Mouse (Mus musculus): ENCODE results near the gene Sec23ip.
A peak's percentile ranks its signal among the peaks of the same experiment; 100 is the strongest.
"Not testable (repeated sequence)": the region's sequence is repeated elsewhere in the genome, so short reads cannot be mapped to it uniquely, and the experiment has no call there.

Gene Sec23ip

DNA sequence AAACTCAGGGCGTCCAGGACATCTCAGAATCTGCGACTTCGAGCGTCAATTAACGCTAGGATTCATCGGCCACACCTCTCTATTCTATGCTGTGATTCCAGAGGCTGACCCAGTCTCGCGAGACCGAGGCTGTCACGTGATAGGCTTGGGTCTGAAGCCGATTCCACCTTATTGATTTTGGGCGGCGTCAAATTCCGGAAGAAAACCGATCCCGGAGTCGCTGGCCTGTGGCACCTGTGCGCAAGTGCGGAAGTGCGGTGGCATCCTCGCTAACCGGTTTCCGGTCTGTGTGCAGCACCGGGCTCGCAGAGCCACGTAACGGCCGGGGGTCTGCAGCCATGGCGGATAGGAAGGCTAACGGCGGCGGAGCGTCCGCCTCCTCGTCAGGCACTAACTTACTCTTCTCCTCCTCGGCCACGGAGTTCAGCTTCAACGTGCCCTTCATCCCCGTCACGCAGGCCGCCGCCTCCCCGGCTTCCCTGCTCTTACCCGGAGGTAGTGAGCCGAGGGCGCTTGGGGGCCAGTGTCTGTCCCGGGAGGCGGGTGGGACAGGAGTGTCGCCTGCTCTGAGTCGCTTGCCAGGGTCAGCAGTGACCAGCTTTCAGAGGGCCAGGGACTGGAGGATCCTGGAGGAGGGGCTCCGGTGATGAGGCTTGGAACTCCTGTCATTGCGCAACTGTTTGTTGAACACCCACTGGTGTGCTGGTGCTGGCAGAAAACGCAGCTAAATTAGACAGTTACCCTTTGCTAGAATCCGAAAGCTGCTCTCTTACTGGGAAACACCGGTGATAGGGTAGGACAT, at the start of gene Sec23ip:
Sec23ip (plus strand) TSS at position 260 of the 802 bp plus-strand sequence.
- peak; percentile 96 for DNase-seq (ENCODE audit: inconsistent ontology term)

DNA sequence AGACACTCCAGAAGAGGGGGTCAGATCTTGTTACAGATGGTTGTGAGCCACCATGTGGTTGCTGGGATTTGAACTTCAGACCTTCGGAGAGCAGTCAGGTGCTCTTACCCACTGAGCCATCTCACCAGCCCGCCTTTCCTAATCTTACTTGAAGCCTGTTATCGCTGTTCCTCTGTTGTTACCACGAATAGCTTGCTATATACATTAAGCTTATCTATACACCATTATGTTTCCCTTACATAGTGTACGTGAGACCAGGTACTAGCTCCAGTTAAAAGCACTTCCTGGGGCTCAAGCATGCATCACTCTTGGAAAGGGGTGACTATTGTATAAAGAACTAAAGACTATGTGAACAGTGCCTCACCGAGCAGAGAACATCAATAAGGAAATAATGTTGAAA, 44.8 kb upstream of the Sec23ip start:
- not testable (repeated sequence) for DNase-seq (ENCODE audit: inconsistent ontology term)

DNA sequence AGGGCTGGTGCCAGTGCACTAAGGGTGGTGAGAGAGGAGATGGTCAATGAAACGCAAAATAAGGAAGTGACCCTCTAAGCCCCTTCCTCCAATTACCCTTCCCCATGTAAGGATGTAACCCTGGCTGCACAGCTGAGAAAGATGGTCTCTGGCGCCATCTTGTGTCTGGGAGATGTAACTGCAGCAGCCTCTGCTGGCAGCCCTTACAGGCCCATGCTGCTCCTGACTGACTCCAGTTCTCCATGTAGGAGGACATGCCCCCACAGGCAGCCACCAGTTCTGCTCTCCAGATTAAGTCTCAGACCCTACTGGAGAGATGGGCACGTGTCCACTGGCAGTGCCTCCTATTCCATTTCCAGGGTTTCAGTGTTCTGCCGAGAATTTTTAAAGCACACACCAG, 39.0 kb upstream of the Sec23ip start:
- DNase-seq (ENCODE audit: inconsistent ontology term): peak; percentile 42

DNA sequence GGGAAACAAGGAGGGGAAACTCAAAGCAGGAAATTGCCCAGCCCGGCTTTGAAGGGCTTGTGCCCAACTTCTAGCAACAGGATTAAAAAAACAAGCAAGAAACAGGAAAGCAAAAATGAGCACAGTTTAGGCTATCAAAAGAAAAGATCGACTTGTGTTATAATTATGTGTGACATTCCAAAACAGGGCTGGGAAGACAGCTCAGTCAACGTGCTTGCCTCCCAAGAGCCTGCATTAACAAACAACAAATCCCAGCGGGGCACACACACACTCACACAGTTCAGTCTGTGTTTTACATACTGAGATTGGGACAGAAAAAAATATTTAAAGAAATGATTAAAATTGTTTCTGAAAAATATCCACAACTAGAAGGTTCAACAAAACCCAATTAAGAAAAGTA, 26.8 kb upstream of the Sec23ip start:
- no peak for DNase-seq (ENCODE audit: inconsistent ontology term)

DNA sequence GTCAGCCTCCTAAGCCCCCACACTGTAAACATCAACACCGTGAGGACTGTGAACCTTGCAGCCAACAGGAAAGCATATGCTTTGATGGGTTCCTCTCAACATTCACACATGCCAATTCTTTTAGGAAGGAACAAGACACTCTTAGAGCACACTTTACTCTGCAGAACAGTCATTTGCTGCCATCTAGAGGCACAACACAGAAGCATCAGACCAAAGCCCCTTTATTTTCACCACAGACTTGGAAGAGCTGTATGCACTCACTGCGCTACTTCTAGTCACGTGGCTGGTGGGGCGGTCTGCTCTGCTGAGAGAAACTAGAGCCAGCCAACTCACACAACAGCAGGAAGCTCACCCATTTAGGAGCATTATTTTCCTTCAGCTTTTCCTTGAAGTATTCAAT, 20.0 kb upstream of the Sec23ip start:
- peak; percentile 72 for DNase-seq (ENCODE audit: inconsistent ontology term)

DNA sequence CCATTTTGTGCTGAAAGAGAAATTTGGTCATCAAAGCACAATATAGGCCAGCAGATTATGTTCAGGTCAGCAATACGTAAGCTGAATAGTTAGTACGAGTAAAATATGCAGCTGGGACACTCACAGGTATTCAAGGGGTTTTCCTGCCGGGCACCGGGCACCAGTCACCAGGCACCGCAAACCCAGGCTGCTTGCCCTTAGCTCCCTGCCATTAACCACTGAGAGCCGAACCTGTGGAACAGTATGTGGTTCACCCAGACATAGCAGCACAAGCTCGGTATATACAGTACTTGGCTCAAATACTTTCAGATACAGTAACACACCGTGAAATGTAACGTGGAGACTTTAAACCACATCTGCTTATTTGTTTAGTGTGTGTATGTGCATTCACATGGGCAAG, 19.6 kb upstream of the Sec23ip start:
- DNase-seq (ENCODE audit: inconsistent ontology term): no peak

DNA sequence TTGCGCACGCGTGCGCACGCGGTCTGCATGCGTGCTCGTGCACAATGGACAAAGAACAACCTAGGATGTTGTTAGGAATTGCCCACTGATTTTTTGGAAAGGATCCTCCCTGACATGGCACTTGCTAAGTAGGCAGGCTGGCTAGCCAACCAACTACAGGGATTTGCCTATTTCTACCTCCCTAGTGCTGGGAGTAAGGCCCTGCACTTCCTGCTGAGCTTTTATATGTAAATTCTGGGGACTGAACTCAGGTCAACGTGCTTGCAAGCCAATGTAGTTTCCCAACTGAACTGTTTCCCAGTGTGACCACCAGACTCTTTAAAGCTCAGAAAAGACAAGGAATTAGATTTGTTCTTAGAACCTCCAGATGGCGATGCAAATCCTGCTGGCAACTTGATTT, 17.7 kb upstream of the Sec23ip start:
- DNase-seq (ENCODE audit: inconsistent ontology term): no peak

DNA sequence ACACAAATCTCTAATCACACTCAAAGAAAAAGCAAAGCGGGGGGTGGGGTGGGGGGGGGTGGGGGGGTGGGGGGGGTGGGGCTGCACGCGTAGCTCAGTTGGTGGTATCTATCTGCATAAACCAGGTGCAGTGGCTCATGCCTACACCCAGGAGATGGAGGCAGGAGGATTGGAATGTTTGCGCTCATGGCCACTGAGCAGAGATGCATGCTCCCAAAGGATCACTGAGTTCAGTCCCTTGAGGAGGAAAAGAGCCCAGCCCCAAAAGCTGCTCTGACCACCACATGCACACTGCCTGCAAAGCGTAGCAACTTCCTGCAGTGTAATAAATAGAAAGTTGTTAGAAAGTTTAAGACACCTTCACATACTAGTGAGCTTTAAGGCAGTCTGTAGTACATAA, 17.0 kb upstream of the Sec23ip start:
- no peak for DNase-seq (ENCODE audit: inconsistent ontology term)

DNA sequence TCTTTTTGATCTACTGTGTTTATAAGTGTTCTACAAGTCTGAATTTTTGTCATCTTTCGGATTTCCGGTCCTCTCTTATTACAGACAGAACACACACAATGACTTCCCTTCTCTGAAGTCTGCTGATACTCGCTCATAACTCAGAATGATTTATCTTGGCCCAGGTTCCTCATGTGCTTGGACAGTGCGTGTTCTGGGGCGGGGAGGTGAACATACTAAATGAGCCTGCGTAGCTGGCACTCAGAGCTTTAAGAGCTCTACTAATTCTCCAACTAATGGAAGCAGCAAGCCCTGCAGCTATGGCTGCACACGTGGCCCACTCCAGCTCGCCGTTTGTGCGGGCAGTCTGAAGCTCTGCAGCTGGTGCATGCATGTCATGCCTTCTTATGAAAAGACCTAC, 16.0 kb upstream of the Sec23ip start:
- no peak for DNase-seq (ENCODE audit: inconsistent ontology term)

DNA sequence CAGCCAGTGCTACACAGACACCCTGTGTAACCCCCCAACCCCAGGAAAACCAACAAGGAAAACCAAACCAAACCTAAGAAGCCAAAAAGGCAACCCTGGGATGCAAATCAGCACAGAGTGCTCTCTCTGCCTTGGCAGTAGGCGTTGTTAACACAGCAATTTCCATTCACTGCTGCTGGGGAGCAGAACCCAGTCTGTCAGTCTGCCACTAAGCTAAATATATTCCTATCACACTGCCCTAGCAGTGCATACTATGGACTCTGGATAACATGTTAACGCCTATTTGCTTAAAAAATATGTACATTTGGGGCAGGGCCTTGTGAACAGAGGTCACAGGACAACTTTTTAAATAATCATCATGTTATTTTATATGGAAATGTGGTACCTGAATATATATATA, 13.2 kb upstream of the Sec23ip start:
- DNase-seq (ENCODE audit: inconsistent ontology term): no peak

DNA sequence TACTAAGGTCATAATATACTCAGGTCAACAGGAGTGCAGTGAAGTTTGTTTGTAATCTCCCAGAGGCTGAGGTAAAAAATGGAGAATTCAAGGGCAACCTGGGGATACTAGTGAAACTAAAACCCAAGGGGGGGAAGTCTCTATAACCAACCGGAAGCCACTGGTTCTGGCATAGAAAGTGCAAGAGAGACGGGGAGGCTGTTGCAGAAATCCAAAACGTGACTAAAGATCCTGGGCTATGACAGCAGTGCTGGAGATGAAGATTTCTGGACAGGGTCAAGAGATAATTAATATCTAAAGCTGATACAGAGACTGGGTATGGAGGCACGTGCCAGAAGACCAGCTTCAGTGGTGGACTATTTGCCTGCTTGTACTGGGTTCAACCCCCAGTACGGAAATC, 6.7 kb upstream of the Sec23ip start:
- no peak for DNase-seq (ENCODE audit: inconsistent ontology term)

DNA sequence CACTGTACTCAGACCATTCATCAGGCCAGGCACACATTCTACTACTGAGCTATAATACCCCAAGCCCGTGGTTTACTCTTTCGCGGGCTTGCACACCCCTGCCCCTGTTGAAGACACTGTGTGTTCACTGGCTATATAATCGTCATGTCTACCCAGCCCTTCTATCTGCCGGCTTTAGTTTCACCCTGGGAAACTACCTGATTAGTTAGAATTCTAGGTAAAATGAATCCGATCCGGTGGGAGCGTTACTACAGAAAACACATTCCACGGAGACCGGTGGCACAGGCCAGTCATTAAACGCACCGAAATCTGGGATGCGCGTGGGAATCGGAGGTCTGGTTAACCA, 5.7 kb upstream of the Sec23ip start:
- peak; percentile 21 for DNase-seq (ENCODE audit: inconsistent ontology term)

DNA sequence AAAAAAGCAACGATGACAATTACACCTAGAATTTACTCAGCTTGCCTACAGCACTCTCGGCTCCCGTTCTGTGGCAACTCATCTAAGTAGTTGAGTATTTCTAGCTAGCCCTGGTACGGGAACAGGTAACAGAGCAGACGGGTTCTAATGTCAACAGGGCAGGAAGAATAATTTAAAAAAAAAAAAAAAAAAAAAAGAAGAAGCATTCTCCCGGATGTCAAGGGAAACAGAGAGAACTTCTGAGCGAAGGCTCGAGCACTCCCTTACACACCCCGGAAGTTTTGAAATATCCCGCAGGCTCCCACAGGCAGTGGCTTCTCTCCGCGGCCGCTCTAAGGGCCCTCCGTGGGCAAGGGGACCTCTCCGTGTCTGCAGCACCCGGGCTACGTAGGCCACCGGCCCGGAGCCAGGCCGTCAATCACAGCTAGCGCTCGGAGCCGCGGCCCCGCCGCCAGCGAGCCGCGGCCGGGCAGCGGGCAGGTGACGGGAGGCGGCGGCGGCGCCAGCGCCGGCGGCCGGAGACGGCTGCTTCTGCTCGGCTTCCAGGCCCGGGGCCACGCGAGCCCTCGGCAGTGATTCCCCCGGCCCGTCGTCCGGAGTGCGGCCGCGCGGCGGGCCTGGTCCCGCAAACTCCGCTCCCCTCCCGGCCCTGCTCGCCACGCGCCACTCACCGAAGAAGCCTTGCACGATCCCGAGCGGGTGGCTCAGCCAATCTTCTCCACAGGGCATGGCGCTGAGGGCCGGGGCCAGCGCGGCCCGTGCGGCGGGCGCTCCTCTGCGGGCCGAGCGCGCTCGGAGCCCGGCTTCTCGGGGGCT, 5.1 kb upstream of the Sec23ip start:
- peak; percentile 43 for DNase-seq (ENCODE audit: inconsistent ontology term)

DNA sequence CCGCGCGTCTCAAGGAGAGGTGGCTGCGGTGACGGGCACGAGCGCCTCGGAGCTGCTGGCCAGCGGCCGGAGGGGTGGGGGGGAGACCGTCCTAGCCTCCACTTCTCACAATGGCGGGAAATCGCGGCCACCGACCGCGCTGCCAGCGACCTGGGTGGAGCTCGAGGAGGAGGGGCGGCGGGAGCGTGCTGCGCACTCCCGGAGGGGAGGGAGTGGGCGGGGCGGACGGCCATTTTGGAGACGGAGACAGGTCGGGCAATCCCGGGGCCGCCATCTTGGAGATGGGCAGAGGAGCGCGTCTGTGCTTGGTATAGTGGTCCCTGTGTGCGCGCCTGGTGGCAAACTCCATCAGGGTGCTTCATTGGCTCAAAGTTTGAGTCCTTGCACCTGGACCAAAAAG, 4.4 kb upstream of the Sec23ip start, which contains the start of gene Mcmbp:
Mcmbp (minus strand) TSS at position 162 of the 400 bp plus-strand sequence.
- DNase-seq (ENCODE audit: inconsistent ontology term): peak; percentile 96

DNA sequence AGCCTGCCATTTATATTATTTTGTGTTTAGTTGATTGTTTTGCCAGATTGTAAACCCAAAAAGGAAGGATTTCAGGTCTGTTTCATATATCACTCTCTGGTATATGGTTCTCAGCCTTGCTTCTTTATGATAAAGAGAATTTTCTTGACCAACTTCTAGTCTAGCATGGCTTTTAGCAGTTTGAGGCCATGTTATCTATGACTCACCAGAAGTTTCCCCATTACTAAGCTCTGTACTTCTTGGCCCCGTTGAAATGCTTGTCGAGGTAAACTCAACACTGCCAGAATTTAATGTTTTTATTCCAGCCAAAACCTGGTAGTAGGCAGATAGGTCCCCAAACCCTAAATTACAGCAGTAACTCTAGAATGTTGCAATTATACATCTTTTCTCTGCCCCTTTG, 845 bp upstream of the Sec23ip start:
- DNase-seq (ENCODE audit: inconsistent ontology term): no peak

DNA sequence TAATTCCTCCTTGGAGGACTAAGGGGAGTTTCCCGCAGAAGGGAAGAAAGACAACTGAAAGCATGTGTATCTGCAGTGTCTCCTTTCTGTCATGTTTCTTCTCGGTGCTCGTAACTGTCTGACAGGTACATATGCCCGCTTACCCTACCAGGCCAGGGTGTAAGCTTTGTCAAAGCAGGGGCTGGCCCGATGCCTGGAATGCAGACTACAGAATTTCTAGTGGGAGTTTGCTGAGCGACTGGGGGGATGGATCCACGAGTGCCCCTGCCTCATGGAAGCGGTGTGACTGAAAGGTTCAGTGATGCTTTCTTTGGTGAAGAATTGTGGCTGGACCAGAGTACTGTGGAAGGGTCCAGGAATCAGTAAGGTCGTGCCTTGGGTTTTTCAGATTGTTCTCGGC, 1.4 kb downstream of the Sec23ip start:
- DNase-seq (ENCODE audit: inconsistent ontology term): peak; percentile 2

DNA sequence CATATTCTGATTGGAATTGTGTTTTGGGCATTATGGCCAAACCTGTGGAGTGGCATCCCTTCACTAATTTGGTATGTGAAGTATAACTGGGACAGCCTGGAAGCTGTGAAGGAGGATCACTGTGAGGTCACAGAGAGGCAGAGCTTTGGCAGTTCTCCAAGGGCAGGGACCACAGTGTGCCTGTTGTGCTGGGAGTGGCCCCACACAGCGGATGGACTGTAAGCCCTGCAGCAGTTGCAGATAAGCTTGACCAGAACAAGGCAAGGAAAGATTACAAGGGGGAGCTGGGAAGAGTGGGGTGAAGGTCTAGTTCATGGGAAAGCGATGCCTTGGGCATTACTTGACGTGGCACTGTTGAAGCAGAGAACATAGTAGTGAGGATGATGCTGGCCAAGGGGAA, 4.0 kb downstream of the Sec23ip start:
- DNase-seq (ENCODE audit: inconsistent ontology term): peak; percentile 87

DNA sequence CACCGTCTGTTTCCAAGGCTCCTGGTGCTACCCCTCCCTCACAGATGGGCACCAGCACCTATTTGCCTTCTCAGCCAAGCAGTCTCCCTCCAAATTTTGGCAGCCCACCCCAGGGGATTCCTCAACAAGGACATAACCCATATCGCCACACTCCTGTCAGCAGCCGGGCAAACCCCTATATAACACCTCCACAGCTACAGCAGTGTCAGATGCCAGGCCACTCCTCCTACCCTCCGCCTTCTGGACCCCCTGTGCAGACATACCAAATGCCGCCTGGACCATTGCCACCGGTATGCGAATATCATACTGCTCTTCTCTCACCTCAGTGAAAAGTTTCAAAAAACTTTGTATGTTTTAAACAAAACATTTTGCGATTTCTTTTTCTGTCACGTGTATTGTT, 5.6 kb downstream of the Sec23ip start:
- no peak for DNase-seq (ENCODE audit: inconsistent ontology term)

DNA sequence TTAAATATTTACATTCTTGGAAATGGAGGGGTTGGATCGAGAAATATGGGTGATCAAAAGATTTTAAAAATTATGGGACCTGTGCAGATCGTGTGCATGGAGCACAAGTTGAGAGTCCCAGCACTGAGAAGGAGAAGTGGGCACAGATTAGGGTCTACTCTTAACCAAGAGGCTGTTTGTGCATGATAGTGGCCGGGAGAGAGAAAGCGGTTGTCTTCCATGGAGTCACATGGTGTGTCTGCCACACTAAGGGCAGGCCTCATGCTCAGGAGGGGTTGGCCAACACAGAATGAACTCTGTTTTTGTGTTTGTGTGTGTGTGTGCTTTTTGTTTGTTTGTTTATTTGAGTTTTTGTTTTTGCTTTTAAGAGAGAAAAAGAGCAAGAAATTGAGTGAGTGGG, 7.3 kb downstream of the Sec23ip start:
- DNase-seq (ENCODE audit: inconsistent ontology term): no peak

DNA sequence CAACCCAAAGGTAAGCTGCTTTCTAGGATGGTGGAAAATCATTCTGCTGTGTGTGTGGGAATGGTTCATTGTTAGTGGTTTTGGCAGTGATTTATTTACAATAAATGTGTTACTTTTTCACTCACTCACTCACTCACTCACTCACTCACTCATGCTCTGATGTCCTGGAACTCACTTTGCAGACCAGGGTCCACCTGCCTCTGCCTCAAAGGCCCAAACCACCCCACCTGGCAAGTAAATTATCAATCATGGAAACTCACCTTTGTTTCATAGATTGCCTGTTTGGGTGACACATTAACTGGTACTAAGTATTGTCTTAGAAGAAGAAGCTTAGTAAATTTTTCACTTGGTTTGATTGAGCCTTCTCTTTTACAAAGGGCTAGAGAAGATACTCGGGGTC, 10.7 kb downstream of the Sec23ip start:
- DNase-seq (ENCODE audit: inconsistent ontology term): no peak

DNA sequence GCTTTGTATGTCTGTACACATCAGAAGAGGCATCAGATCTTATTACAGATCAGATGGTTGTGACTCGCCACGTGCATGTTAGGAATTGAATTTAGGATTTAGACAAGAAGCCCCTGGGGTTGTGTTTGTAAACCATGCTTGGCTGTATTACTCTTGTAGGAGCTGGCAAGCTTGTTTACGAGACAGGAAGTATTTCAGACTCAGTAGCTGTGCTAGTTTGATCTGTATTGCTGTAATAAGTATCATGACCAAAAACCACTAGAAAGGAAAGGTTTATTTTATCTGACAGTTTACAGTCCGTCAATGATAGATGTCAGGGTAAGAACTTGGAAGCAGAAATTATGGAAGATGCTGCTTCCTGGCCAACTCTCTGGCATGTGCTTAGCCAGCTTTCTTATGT, 14.2 kb downstream of the Sec23ip start:
- DNase-seq (ENCODE audit: inconsistent ontology term): no peak

DNA sequence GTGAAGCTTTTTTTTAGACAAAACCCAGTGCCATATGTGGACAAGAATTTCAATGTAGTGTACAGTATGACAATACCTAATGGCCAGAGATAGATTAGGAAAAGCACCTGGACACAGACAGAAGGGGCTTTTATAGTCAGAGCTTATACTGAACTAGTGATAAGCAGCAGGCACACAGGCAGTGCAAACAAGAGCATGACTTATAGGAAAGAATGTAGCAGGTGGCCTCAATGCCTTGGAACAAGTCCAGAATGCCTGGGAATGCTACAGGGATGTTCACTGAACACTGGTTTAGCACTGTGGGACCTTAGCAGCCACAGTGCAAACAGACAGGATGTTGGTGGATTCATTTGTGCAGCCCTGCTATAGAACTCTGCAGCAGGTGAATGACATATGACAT, 22.0 kb downstream of the Sec23ip start:
- no peak for DNase-seq (ENCODE audit: inconsistent ontology term)

DNA sequence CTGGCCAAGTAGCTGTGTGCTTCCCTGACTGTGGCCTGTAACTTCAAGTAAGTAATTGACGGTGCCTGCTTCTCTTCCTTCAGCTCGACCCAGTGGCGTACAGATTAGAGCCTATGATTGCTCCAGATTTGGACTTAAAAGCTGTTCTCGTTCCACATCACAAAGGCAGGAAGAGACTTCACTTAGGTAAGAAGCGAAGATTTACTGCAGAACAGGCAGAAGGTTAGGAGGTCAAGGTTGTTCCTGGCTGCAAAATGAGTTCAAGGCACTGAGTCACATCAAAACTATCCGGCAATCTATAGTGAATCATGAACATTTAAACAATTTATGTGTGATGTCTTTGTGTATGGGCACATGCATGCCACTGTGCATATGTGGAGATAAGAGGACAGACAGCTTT, 32.5 kb downstream of the Sec23ip start:
- no peak for DNase-seq (ENCODE audit: inconsistent ontology term)
